Mouse (Mus musculus): ENCODE measurements around the gene Gm17018.

Gene Gm17018

GRCm38 (mm10) chr19:45587509-45588292, 27.3 kb downstream of the Gm17018 start:
- no peak for DNase-seq (ENCODE audit: low read depth, low spot score)

- no peak for DNase-seq (ENCODE audit: low read depth, low spot score)
Observed at GRCm38 (mm10) chr19:45589761-45590160, 29.3 kb downstream of the Gm17018 start.

- no peak for DNase-seq (ENCODE audit: low read depth, low spot score)
Observed at GRCm38 (mm10) chr19:45591704-45592103, 31.3 kb downstream of the Gm17018 start.

GRCm38 (mm10) chr19:45592916-45593315, 32.5 kb downstream of the Gm17018 start:
- no peak for DNase-seq (ENCODE audit: low read depth, low spot score)

- no peak for DNase-seq (ENCODE audit: low read depth, low spot score)
Observed at GRCm38 (mm10) chr19:45594079-45594478, 33.7 kb downstream of the Gm17018 start.

- DNase-seq (ENCODE audit: low read depth, low spot score) = no peak
Observed at GRCm38 (mm10) chr19:45595481-45595880, 35.1 kb downstream of the Gm17018 start.

- DNase-seq (ENCODE audit: low read depth, low spot score) = no peak
Observed at GRCm38 (mm10) chr19:45596019-45596418, 35.6 kb downstream of the Gm17018 start.

GRCm38 (mm10) chr19:45596434-45596833, 36.0 kb downstream of the Gm17018 start:
- DNase-seq (ENCODE audit: low read depth, low spot score) = no peak

GRCm38 (mm10) chr19:45597106-45597505, 36.7 kb downstream of the Gm17018 start:
- DNase-seq (ENCODE audit: low read depth, low spot score) = no peak

GRCm38 (mm10) chr19:45602606-45603005, 42.2 kb downstream of the Gm17018 start:
- no peak for DNase-seq (ENCODE audit: low read depth, low spot score)

GRCm38 (mm10) chr19:45606701-45607100, 46.3 kb downstream of the Gm17018 start:
- DNase-seq (ENCODE audit: low read depth, low spot score) = no peak

GRCm38 (mm10) chr19:45607479-45607878, 47.1 kb downstream of the Gm17018 start:
- no peak for DNase-seq (ENCODE audit: low read depth, low spot score)

- DNase-seq (ENCODE audit: low read depth, low spot score) = no peak
Observed at GRCm38 (mm10) chr19:45608648-45609339, 48.4 kb downstream of the Gm17018 start.

- DNase-seq (ENCODE audit: low read depth, low spot score) = no peak
Observed at GRCm38 (mm10) chr19:45610823-45611222, 50.4 kb downstream of the Gm17018 start.

GRCm38 (mm10) chr19:45614375-45614774, 54.0 kb downstream of the Gm17018 start:
- no peak for DNase-seq (ENCODE audit: low read depth, low spot score)

- no peak for DNase-seq (ENCODE audit: low read depth, low spot score)
Observed at GRCm38 (mm10) chr19:45614928-45615327, 54.5 kb downstream of the Gm17018 start.

GRCm38 (mm10) chr19:45615415-45616213, 55.2 kb downstream of the Gm17018 start:
- DNase-seq (ENCODE audit: low read depth, low spot score) = no peak

- DNase-seq (ENCODE audit: low read depth, low spot score) = no peak
Observed at GRCm38 (mm10) chr19:45616214-45616518, 55.8 kb downstream of the Gm17018 start.

GRCm38 (mm10) chr19:45616735-45617134, 56.3 kb downstream of the Gm17018 start:
- no peak for DNase-seq (ENCODE audit: low read depth, low spot score)

- DNase-seq (ENCODE audit: low read depth, low spot score) = no peak
Observed at GRCm38 (mm10) chr19:45618184-45618583, 57.8 kb downstream of the Gm17018 start.

- no peak for DNase-seq (ENCODE audit: low read depth, low spot score)
Observed at GRCm38 (mm10) chr19:45619744-45620501, 59.5 kb downstream of the Gm17018 start.

GRCm38 (mm10) chr19:45621061-45621460, 60.6 kb downstream of the Gm17018 start:
- no peak for DNase-seq (ENCODE audit: low read depth, low spot score)

Measured in forelimb bud, embryonic 11.5 days (tissue).